Mouse (Mus musculus) kidney, embryonic 14.5 days (tissue): ENCODE measurements around the gene Man2a2. TPM values are rescaled to one million over a fixed set of nuclear protein-coding genes. Genes with fewer than 3 reads are reported as not detected.

ENCODE experiments used
- ATAC-seq: fragments of 200-750 bp; cut with Nextera tagmentation; 2 replicates; pipeline ENCODE4 v1.8.0; 2017; ENCODE audit warnings: moderate number of reproducible peaks, mild to moderate bottlenecking, moderate TSS enrichment, moderate library complexity; ENCODE audit not compliant: low FRiP score, low TSS enrichment
- H3K27ac ChIP-seq: fragments of 300-500 bp; sonication (generic); 2 replicates; pipeline ENCODE4 v1.5.1; 2014; ENCODE audit warnings: low read depth, mild to moderate bottlenecking, low read length, moderate library complexity, mixed read lengths
- H3K27me3 ChIP-seq: fragments of 300-500 bp; sonication (generic); 2 replicates; pipeline ENCODE4 v1.6.1; 2014; ENCODE audit warnings: mild to moderate bottlenecking, low read length; ENCODE audit not compliant: control insufficient read depth, insufficient read depth
- H3K36me3 ChIP-seq: fragments of 300-500 bp; sonication (generic); 2 replicates; pipeline ENCODE4 v1.6.1; 2014; ENCODE audit warnings: low read length, mixed read lengths; ENCODE audit not compliant: control insufficient read depth, insufficient read depth
- H3K4me1 ChIP-seq: fragments of 300-500 bp; sonication (generic); 2 replicates; pipeline ENCODE4 v1.6.1; 2014; ENCODE audit warnings: low read length, mixed read lengths; ENCODE audit not compliant: control insufficient read depth, insufficient read depth
- H3K4me2 ChIP-seq: fragments of 300-500 bp; sonication (generic); replicated peaks from 2 replicates; pipeline ENCODE4 v1.6.1; 2014; ENCODE audit warnings: low read depth, mild to moderate bottlenecking, low read length
- H3K4me3 ChIP-seq: fragments of 300-500 bp; sonication (generic); 2 replicates; pipeline ENCODE4 v1.5.1; 2014; ENCODE audit warnings: mild to moderate bottlenecking, low read length
- H3K9ac ChIP-seq: fragments of 300-500 bp; sonication (generic); 2 replicates; pipeline ENCODE4 v1.6.1; 2014; ENCODE audit warnings: low read depth, mild to moderate bottlenecking, low read length, moderate library complexity
- H3K9me3 ChIP-seq: fragments of 300-500 bp; sonication (generic); 2 replicates; pipeline ENCODE4 v1.6.1; 2016; ENCODE audit warnings: low read length; ENCODE audit not compliant: control insufficient read depth
- WGBS: fragments of 180-500 bp; shearing (Covaris S2); extraction: QIAGEN DNeasy Blood & Tissue Kit; methylation state at CpG from one replicate; pipeline ENCODE4 v1.1.7; 2014; 5-methylcytosine and 5-hydroxymethylcytosine counted together
- polyA plus RNA-seq: library from polyadenylated mRNA; unstranded; fragments of >200 nt; fragmentation: Nextera tagmentation; extraction: Ambion mirVana; gene quantifications from 2 replicates; pipeline ENCODE4 v1.2.1, GENCODE M21; 2014

Gene Man2a2
- polyA plus RNA-seq, 1 experiment from 2014 or later = 17.2 TPM

DNA sequence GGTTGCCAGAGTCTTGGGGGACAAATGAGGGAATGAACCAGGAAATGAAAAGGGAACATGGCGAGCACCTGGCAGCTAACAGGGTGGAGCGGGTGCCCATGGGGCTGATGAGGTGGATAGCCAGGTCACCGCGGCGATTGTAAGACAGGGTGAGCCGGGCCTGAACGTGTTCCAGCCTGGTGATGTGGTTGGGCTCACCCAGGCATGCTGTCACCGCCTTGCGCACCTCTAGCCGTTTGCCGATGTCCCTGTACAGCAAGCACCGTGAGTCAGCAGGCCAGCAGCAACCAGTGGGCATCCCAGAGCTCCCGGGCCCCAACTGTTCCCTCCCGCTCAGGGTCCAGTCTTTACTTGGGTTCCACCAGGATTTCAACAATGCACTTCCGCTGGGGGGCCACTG, 20.9 kb upstream of the Man2a2 start:
- H3K9me3 ChIP-seq = no peaks in the 10 kb centered on the region
- H3K4me2 ChIP-seq = no peak overlapping the region
- peaks cover 65% of the 10 kb centered on the region for H3K36me3 ChIP-seq
- no peaks in the 10 kb centered on the region for H3K27me3 ChIP-seq
- ATAC-seq = no peak
- H3K9ac ChIP-seq = no peak overlapping the region
- peaks cover 7% of the 10 kb centered on the region; the same call in 1 of the 2 replicates for H3K4me1 ChIP-seq
- H3K4me3 ChIP-seq = no peak overlapping the region
- no peak overlapping the region for H3K27ac ChIP-seq
- WGBS = 93% methylated on average over 15 of the region's 15 CpGs

DNA sequence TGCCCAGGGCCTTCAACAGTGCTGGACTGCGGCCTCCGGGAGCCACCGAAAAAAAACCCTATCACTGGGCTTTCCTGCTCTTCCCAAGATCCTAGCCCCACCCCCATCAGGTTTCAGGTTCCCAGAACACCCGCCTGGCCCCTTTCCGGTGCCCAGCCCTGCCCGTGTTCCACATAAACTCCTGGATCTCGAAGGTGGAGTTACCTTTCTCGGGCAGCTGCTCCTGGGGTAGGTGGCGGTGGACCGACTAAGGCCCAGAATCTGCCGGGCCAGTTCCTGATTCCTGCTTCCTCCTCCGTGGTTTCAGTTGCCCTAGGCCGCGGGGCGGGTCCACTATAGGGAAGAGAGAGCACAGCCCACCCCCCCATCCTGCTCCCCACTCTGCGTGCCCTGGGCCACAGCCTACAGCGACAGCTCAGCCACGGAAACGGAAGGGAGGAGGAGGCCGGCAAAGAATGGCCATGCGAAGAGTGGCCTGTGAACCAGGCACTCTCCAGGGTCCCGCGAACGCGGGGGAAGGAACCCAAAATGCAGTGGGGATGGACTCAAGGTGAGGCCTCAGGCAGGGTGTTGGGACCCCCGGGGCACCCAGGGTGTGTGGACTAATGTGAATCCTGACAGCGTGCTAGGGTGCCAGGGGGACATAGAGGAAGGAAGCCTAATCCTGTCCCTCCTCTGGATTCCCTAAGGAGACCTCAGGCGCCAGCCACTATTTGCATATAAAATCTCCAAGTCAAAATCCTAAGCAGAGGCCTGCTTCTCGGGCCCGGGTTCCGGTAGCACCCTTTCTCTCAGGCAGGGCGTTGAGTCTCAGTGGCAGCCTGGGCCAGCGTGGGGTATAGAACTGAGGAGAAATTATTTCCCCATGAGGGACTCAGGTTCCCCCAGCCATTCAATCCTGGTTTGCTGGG, 16.7 kb upstream of the Man2a2 start, which contains the start of gene Fes:
Fes (minus strand) TSS at position 314 of the 911 bp plus-strand sequence.
- Histone ChIP-seq H3K9me3 (no peaks in the 10 kb centered on the region), H3K4me1 (peaks cover 7% of the 10 kb centered on the region; the same call in 1 of the 2 replicates), H3K27ac (peak within 1 kb of the TSS; percentile 75), H3K36me3 (peaks cover 33% of the 10 kb centered on the region), H3K9ac (peak within 1 kb of the TSS; percentile 66), H3K27me3 (no peaks in the 10 kb centered on the region), H3K4me2 (peak within 1 kb of the TSS; percentile 59), H3K4me3 (peak within 1 kb of the TSS; percentile 30)
- peak; percentile 61 for ATAC-seq
- 7% methylated on average over 33 of the region's 33 CpGs for WGBS

DNA sequence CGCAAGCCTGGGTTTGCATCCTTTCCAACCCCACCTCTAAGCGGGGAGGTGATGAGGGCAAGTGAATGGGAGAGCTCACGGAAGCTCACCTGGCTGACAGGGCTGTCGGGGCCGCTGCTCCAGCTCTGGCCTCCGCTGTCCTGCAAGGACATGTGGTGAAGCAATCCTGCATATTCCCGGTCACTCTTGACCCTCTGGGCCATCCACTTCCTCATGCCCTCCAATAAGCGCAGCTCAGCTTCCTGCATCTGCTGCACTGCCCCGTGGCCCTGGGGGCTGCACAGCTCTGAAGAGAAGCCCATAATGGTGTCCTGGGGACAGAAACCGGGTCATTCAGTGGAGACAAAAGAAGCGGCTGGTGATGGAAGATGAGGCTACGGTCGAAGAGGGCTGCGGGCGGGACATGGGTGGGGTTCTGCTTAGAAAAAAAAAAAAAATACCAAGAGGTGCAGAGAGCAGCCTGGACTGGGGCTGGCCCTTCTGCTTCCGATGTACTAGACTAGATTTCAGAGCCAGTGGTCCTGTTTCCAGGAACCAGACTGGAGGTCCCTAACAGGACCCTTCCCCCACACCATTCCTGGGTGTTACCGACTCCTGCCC, 16.0 kb upstream of the Man2a2 start:
- Histone ChIP-seq H3K4me3 (peak overlapping the region; percentile 30), H3K9ac (peak overlapping the region; percentile 66), H3K27me3 (no peaks in the 10 kb centered on the region), H3K36me3 (peaks cover 27% of the 10 kb centered on the region), H3K4me1 (peaks cover 7% of the 10 kb centered on the region; the same call in 1 of the 2 replicates), H3K4me2 (peak overlapping the region; percentile 59), H3K9me3 (no peaks in the 10 kb centered on the region), H3K27ac (peak overlapping the region; percentile 75)
- 31% methylated on average over 17 of the region's 17 CpGs for WGBS
- ATAC-seq = no peak

DNA sequence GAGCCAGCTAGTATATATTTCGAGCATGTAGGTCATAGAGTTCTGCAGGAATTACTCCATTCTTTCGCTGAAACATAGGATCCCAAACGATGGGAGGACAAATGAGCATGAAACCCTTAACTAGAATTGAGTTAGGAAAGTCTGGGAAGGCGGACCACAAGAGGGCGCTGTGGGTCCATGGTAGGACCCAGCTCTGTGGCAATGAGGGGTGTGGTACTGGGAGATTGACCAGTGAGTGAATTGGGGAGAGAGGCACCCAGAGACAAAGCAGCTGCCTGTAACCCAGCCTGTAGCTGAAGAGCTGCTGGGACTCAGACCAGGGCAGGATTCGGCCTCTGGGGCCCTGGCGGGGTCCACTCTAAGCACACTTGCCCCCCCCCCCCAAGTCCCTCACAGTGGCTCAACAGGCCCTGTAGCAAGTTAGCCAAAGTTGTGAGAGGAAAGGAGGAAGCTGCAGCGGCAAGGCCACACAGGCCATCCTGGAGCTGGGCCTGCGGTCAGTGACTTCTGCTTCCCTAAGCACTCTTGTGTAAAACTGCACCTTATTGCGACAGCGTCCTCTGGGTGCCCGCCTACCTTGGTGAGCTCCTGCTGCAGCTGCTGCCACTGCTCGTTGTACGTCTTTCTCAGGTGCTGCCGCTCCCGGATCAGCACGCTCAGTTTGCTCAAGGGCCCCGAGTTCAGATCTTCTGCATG, 15.2 kb upstream of the Man2a2 start:
- H3K9ac ChIP-seq = peak overlapping the region; percentile 23; the same call in 1 of the 2 replicates
- WGBS = 31% methylated on average over 18 of the region's 18 CpGs

DNA sequence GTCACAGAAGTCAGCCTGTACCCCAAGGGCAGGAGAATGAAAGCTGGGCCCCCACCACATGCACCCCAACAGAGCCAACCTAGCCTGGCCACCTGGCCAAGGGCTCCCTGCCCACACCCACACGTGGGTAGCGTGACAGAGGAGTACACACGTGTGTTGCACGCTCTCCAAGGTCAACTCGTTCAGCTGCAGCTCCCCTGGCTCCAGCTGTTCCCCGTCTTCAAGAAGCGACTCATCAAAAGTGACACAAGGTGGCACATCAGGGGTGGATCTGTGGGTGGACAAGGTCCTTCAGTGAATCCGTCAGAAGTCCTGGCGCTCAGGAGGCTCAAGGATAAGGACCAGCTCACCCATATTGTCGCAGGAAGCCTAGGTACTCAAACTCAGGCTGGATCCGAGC, 11.7 kb upstream of the Man2a2 start:
- H3K36me3 ChIP-seq = peaks cover 7% of the 10 kb centered on the region; the same call in 1 of the 2 replicates
- WGBS = 66% methylated on average over 11 of the region's 11 CpGs
- no peak overlapping the region for H3K9ac ChIP-seq
- H3K4me1 ChIP-seq = peaks cover under 1% of the 10 kb centered on the region; the same call in 1 of the 2 replicates
- H3K4me2 ChIP-seq = no peak overlapping the region
- no peak for ATAC-seq
- H3K27me3 ChIP-seq = no peaks in the 10 kb centered on the region
- H3K9me3 ChIP-seq = no peaks in the 10 kb centered on the region
- H3K4me3 ChIP-seq = no peak overlapping the region
- no peak overlapping the region for H3K27ac ChIP-seq

More for the DNA sequence above, 15.2 kb upstream of the Man2a2 start:
- peak; percentile 71 for ATAC-seq
- no peaks in the 10 kb centered on the region for H3K27me3 ChIP-seq
- peak overlapping the region; percentile 30; the same call in 1 of the 2 replicates for H3K27ac ChIP-seq
- peaks cover 7% of the 10 kb centered on the region; the same call in 1 of the 2 replicates for H3K4me1 ChIP-seq
- H3K9me3 ChIP-seq = no peaks in the 10 kb centered on the region
- peak overlapping the region; percentile 59 for H3K4me2 ChIP-seq
- peak overlapping the region; percentile 30 for H3K4me3 ChIP-seq
- H3K36me3 ChIP-seq = peaks cover 20% of the 10 kb centered on the region

DNA sequence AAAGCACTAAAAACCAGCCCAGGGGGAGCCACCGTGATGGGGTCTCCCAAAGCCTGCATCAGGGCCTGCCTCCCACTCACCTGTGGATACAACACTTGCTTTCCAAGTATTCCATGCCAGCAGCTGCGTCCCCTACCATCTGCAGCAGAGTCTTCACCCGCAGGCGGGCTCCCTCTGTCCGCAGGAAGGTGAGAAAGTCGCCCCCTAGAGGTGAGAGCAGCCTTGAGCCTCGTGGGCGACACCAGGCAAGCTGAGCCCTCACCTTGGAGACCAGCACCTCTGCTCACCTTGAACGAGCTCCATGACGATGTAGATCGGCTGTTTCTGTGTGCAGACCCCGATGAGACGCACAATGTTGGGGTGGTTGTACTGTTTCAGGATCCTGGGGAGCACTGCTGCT, 8.4 kb upstream of the Man2a2 start:
- H3K36me3 ChIP-seq = peaks cover 7% of the 10 kb centered on the region; the same call in 1 of the 2 replicates
- ATAC-seq = no peak
- H3K27me3 ChIP-seq = no peaks in the 10 kb centered on the region
- H3K4me2 ChIP-seq = no peak overlapping the region
- no peak overlapping the region for H3K4me3 ChIP-seq
- H3K9ac ChIP-seq = no peak overlapping the region
- H3K27ac ChIP-seq = no peak overlapping the region
- WGBS = 73% methylated on average over 13 of the region's 13 CpGs
- H3K4me1 ChIP-seq = no peaks in the 10 kb centered on the region
- H3K9me3 ChIP-seq = no peaks in the 10 kb centered on the region

DNA sequence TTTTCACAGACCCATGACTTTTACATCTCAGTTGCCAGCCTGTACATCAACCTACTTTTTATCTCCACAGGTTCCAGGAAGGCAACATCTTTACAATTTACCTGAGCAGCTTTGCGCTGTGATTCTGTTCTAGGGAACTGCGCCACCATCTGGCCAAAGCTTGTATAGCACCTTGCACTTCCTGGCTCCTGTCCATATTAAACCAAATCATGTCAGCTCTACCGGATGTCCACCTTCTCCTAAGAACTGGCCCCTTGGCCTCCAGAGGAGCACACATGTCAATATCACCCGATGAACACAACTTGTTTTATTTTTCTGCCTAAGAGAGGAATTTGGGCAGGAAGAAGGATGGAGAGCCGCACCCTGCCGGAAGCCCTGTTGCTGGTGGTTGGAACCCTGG, 6.3 kb upstream of the Man2a2 start:
- Histone ChIP-seq H3K36me3 (peaks cover 3% of the 10 kb centered on the region; the same call in 1 of the 2 replicates), H3K27ac (no peak overlapping the region), H3K9me3 (no peaks in the 10 kb centered on the region), H3K4me1 (no peaks in the 10 kb centered on the region), H3K27me3 (no peaks in the 10 kb centered on the region), H3K4me3 (no peak overlapping the region), H3K9ac (no peak overlapping the region), H3K4me2 (no peak overlapping the region)
- ATAC-seq = no peak
- WGBS = 27% methylated on average over 6 of the region's 6 CpGs

DNA sequence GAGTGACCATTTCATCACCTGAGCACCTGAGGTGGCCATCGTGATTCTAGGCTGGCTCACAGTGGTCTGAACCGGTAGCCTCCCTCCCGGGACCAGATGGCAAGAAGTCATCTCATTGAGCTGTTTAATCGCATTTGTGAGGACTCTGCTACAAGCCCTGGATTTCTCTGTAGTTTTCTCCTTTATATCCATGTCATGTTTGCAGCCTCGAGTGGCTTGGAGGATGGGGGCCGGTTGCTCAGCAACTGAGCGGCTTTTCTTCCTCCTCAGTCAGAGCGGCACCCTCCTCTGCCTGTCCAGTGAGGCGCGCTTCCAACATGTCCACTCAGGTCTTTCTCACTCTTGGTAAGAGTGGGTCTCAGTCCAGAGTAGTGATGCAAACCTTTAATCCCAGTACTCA, 5.0 kb upstream of the Man2a2 start:
- no peaks in the 10 kb centered on the region for H3K9me3 ChIP-seq
- no peak overlapping the region for H3K4me3 ChIP-seq
- no peak overlapping the region for H3K4me2 ChIP-seq
- H3K9ac ChIP-seq = no peak overlapping the region
- no peak for ATAC-seq
- H3K27me3 ChIP-seq = no peaks in the 10 kb centered on the region
- no peak overlapping the region for H3K27ac ChIP-seq
- 82% methylated on average over 10 of the region's 10 CpGs for WGBS
- no peaks in the 10 kb centered on the region for H3K4me1 ChIP-seq
- 0 out of 2 replicates have a peak, but pooled peaks cover 3% of the 10 kb centered on the region for H3K36me3 ChIP-seq
